18 mouse cellular contexts compared by ENCODE assay signal in genomic region chr17:87288131-87288530, GRCm38 (mm10). TPM values are rescaled to one million over a fixed set of nuclear protein-coding genes. Genes with fewer than 3 reads are reported as not detected.
DNase-seq lines count a peak whose midpoint lies in the region; ATAC-seq and TF ChIP-seq lines count a peak whose summit lies in the region.
"Had no signal": no experiment of that assay in that cellular context is flagged by ENCODE, and none has a peak within 500 bp of the region (broad histone marks: within the 10 kb centered on the region; RNA-seq: fewer than 3 reads in every experiment).

No protein-coding gene starts in this region.

- peaks cover 14% of the 10 kb centered on the region; the same call in 1 of the 2 replicates for H3K4me1 ChIP-seq in intestine, embryonic 16.5 days (ENCODE audit: control insufficient read depth, insufficient read depth, low read length)
- H3K4me1 ChIP-seq in intestine, embryonic 15.5 days (replicated peaks) = peaks cover 16% of the 10 kb centered on the region; the same call in 1 of the 2 replicates
- no peaks in the 10 kb centered on the region for H3K4me1 ChIP-seq in lung, postnatal 0 days (ENCODE audit: insufficient read depth, low read depth, low read length)
- 0 out of 2 replicates have a peak, but pooled peaks cover 6% of the 10 kb centered on the region for H3K4me1 ChIP-seq in embryonic facial prominence, embryonic 14.5 days (ENCODE audit: control insufficient read depth, insufficient read depth, low read length)
- H3K4me1 ChIP-seq in small intestine, adult 2 months (ENCODE audit: control insufficient read depth, insufficient read depth, insufficient read length, low read length) = peaks cover 36% of the 10 kb centered on the region
- H3K4me1 ChIP-seq in forebrain, embryonic 12.5 days = peaks cover 14% of the 10 kb centered on the region

- 53% methylated on average over 12 of the region's 12 CpGs for WGBS in intestine, embryonic 16.5 days
- WGBS in intestine, embryonic 15.5 days = 47% methylated on average over 12 of the region's 12 CpGs
- WGBS in lung, postnatal 0 days = 57% methylated on average over 12 of the region's 12 CpGs
- WGBS in embryonic facial prominence, embryonic 14.5 days = 32% methylated on average over 12 of the region's 12 CpGs
- 87% methylated on average over 12 of the region's 12 CpGs for WGBS in small intestine, adult 2 months
- 17% methylated on average over 12 of the region's 12 CpGs for WGBS in forebrain, embryonic 12.5 days

- H3K27ac ChIP-seq in intestine, embryonic 16.5 days (ENCODE audit: low read length) = no peak overlapping the region
- no peak overlapping the region for H3K27ac ChIP-seq in intestine, embryonic 15.5 days
- H3K27ac ChIP-seq in lung, postnatal 0 days (ENCODE audit: low read length) = no peak overlapping the region
- H3K27ac ChIP-seq in embryonic facial prominence, embryonic 14.5 days (replicated peaks; ENCODE audit: low read depth, low read length) = no peak overlapping the region
- 0 out of 2 replicates have a peak overlapping the region, but pooled peaks have one; percentile 10 for H3K27ac ChIP-seq in small intestine, adult 2 months (ENCODE audit: insufficient read depth, low read depth, low read length)
- no peak overlapping the region for H3K27ac ChIP-seq in forebrain, embryonic 12.5 days
- H3K27ac ChIP-seq: embryonic facial prominence, embryonic 12.5 days; heart, embryonic 10.5 days; hindbrain, postnatal 0 days; layer of hippocampus, adult 2 months; limb, embryonic 15.5 days had no signal

- TF ChIP-seq EP300 in lung, postnatal 0 days (IDR thresholded peaks at IDR 0.05) = no peak

- 0 out of 2 replicates have a peak overlapping the region, but pooled peaks have one; percentile 20 for H3K9ac ChIP-seq in intestine, embryonic 16.5 days (ENCODE audit: low read depth, low read length)
- no peak overlapping the region for H3K9ac ChIP-seq in intestine, embryonic 15.5 days
- no peak overlapping the region for H3K9ac ChIP-seq in lung, postnatal 0 days (replicated peaks; ENCODE audit: low read depth)
- peak overlapping the region; percentile 28; the same call in 1 of the 2 replicates for H3K9ac ChIP-seq in embryonic facial prominence, embryonic 14.5 days (ENCODE audit: low read depth, low read length)
- H3K9ac ChIP-seq in forebrain, embryonic 12.5 days = no peak overlapping the region
- H3K9ac ChIP-seq: embryonic facial prominence, embryonic 12.5 days; limb, embryonic 15.5 days had no signal

- no peak overlapping the region for H3K4me2 ChIP-seq in intestine, embryonic 16.5 days (ENCODE audit: low read depth, low read length)
- no peak overlapping the region for H3K4me2 ChIP-seq in intestine, embryonic 15.5 days (replicated peaks)
- H3K4me2 ChIP-seq in lung, postnatal 0 days (replicated peaks; ENCODE audit: low read depth, low read length) = no peak overlapping the region
- H3K4me2 ChIP-seq in embryonic facial prominence, embryonic 14.5 days (ENCODE audit: low read depth, low read length) = no peak overlapping the region
- H3K4me2 ChIP-seq in forebrain, embryonic 12.5 days = no peak overlapping the region
- H3K4me2 ChIP-seq: embryonic facial prominence, embryonic 12.5 days; limb, embryonic 15.5 days had no signal

- H3K27me3 ChIP-seq in intestine, embryonic 16.5 days (replicated peaks; ENCODE audit: control insufficient read depth, insufficient read depth, low read length) = no peaks in the 10 kb centered on the region
- no peaks in the 10 kb centered on the region for H3K27me3 ChIP-seq in intestine, embryonic 15.5 days (replicated peaks)
- no peaks in the 10 kb centered on the region for H3K27me3 ChIP-seq in lung, postnatal 0 days (replicated peaks; ENCODE audit: insufficient read depth, low read length)
- peaks cover 12% of the 10 kb centered on the region for H3K27me3 ChIP-seq in embryonic facial prominence, embryonic 14.5 days (replicated peaks; ENCODE audit: control insufficient read depth, insufficient read depth, low read length)
- no peaks in the 10 kb centered on the region for H3K27me3 ChIP-seq in small intestine, adult 2 months (ENCODE audit: control insufficient read depth, insufficient read depth, low read length)
- H3K27me3 ChIP-seq in forebrain, embryonic 12.5 days = peaks cover 42% of the 10 kb centered on the region

- H3K36me3 ChIP-seq in intestine, embryonic 16.5 days (ENCODE audit: control insufficient read depth, insufficient read depth, low read length) = peaks cover 6% of the 10 kb centered on the region; the same call in 1 of the 2 replicates
- no peaks in the 10 kb centered on the region for H3K36me3 ChIP-seq in intestine, embryonic 15.5 days
- no peaks in the 10 kb centered on the region for H3K36me3 ChIP-seq in lung, postnatal 0 days (ENCODE audit: insufficient read depth, low read length)
- no peaks in the 10 kb centered on the region for H3K36me3 ChIP-seq in embryonic facial prominence, embryonic 14.5 days (ENCODE audit: control insufficient read depth, insufficient read depth, low read length)
- peaks cover 23% of the 10 kb centered on the region for H3K36me3 ChIP-seq in small intestine, adult 2 months (ENCODE audit: control insufficient read depth, insufficient read depth, low read length)
- H3K36me3 ChIP-seq in forebrain, embryonic 12.5 days (replicated peaks) = no peaks in the 10 kb centered on the region
- H3K36me3 ChIP-seq: embryonic facial prominence, embryonic 12.5 days; heart, embryonic 10.5 days; limb, embryonic 15.5 days had no signal

- no peak overlapping the region for H3K4me3 ChIP-seq in intestine, embryonic 16.5 days (ENCODE audit: low read length)
- no peak overlapping the region for H3K4me3 ChIP-seq in intestine, embryonic 15.5 days (replicated peaks)
- no peak overlapping the region for H3K4me3 ChIP-seq in lung, postnatal 0 days (ENCODE audit: low read depth, low read length)
- no peak overlapping the region for H3K4me3 ChIP-seq in embryonic facial prominence, embryonic 14.5 days (ENCODE audit: low read depth, low read length)
- H3K4me3 ChIP-seq in small intestine, adult 2 months (ENCODE audit: low read depth, low read length) = no peak overlapping the region
- no peak overlapping the region for H3K4me3 ChIP-seq in forebrain, embryonic 12.5 days (replicated peaks)
- H3K4me3 ChIP-seq: embryonic facial prominence, embryonic 12.5 days; heart, embryonic 10.5 days; layer of hippocampus, adult 2 months; limb, embryonic 15.5 days had no signal

- H3K9me3 ChIP-seq in intestine, embryonic 16.5 days (ENCODE audit: control insufficient read depth, low read length) = no peaks in the 10 kb centered on the region
- no peaks in the 10 kb centered on the region for H3K9me3 ChIP-seq in intestine, embryonic 15.5 days
- no peaks in the 10 kb centered on the region for H3K9me3 ChIP-seq in lung, postnatal 0 days (ENCODE audit: low read length)
- H3K9me3 ChIP-seq in embryonic facial prominence, embryonic 14.5 days (ENCODE audit: control insufficient read depth, low read length) = no peaks in the 10 kb centered on the region
- no peaks in the 10 kb centered on the region for H3K9me3 ChIP-seq in forebrain, embryonic 12.5 days
- H3K9me3 ChIP-seq: embryonic facial prominence, embryonic 12.5 days; heart, embryonic 10.5 days; limb, embryonic 15.5 days had no signal

- TF ChIP-seq POLR2A in small intestine, adult 2 months (IDR thresholded peaks at IDR 0.05; ENCODE audit: low read depth, low read length) = no peak

- no peak for TF ChIP-seq CTCF in lung, postnatal 0 days (IDR thresholded peaks at IDR 0.05)
- no peak for TF ChIP-seq CTCF in small intestine, adult 2 months (IDR thresholded peaks at IDR 0.05; ENCODE audit: extremely low read depth, insufficient read length, insufficient replicate concordance, low read depth, low read length)

- no peak for ATAC-seq in intestine, embryonic 16.5 days
- no peak for ATAC-seq in intestine, embryonic 15.5 days
- ATAC-seq in lung, postnatal 0 days = no peak
- no peak for ATAC-seq in embryonic facial prominence, embryonic 14.5 days (ENCODE audit: low read depth)
- ATAC-seq in forebrain, embryonic 12.5 days (ENCODE audit: low FRiP score) = no peak
- ATAC-seq: hindbrain, postnatal 0 days had no signal

- DNase-seq in lung, postnatal 36 days = peak; percentile 29
- DNase-seq in lung, postnatal 0 days (ENCODE audit: low spot score) = no peak
- DNase-seq in embryonic facial prominence, embryonic 14.5 days (ENCODE audit: low spot score) = no peak
- DNase-seq: cerebellum, adult 11 months; cerebellum, postnatal 36 days; gastrocnemius, postnatal 25 days; lung, postnatal 14 days; right cerebral cortex, postnatal 4 days; thymus, postnatal 36 days had no signal

RNA-seq across cellular contexts. Expression of gene Ttc7, which starts 5.4 kb away (rescaled TPM):
- 21.7 and 27.1 TPM in 2 replicates for polyA plus RNA-seq in intestine, embryonic 16.5 days (2015; fragmentation: Nextera tagmentation; extraction: Ambion mirVana)
- polyA plus RNA-seq in intestine, embryonic 15.5 days (2015; fragmentation: Nextera tagmentation; extraction: Ambion mirVana) = 22.0 and 24.7 TPM in 2 replicates
- polyA plus RNA-seq in lung, postnatal 0 days (2015; fragmentation: Nextera tagmentation; extraction: Ambion mirVana) = 14.2 and 16.4 TPM in 2 replicates
- 9.6 and 10.2 TPM in 2 replicates for polyA plus RNA-seq in embryonic facial prominence, embryonic 14.5 days (2014; fragmentation: Nextera tagmentation; extraction: Ambion mirVana)
- 195 and 289 TPM in 2 replicates for polyA plus RNA-seq in small intestine, adult 2 months (2012; rRNA removed)
- polyA plus RNA-seq in forebrain, embryonic 12.5 days (2016; fragmentation: Nextera tagmentation; extraction: Ambion mirVana) = 3.5 and 3.8 TPM in 2 replicates

RNA-seq across cellular contexts. Expression of gene Mcfd2, which starts 22.4 kb away (rescaled TPM):
- polyA plus RNA-seq in intestine, embryonic 16.5 days (2015; fragmentation: Nextera tagmentation; extraction: Ambion mirVana) = 150 and 184 TPM in 2 replicates
- 117 and 139 TPM in 2 replicates for polyA plus RNA-seq in intestine, embryonic 15.5 days (2015; fragmentation: Nextera tagmentation; extraction: Ambion mirVana)
- 132 and 145 TPM in 2 replicates for polyA plus RNA-seq in lung, postnatal 0 days (2015; fragmentation: Nextera tagmentation; extraction: Ambion mirVana)
- polyA plus RNA-seq in embryonic facial prominence, embryonic 14.5 days (2014; fragmentation: Nextera tagmentation; extraction: Ambion mirVana) = 113 TPM in 2 replicates
- 139 and 169 TPM in 2 replicates for polyA plus RNA-seq in small intestine, adult 2 months (2012; rRNA removed)
- polyA plus RNA-seq in forebrain, embryonic 12.5 days (2016; fragmentation: Nextera tagmentation; extraction: Ambion mirVana) = 50.9 and 53.3 TPM in 2 replicates

Comparison
In these comparisons a context has a peak if more than half of its experiments do, and no peak if none do; other contexts are left out.
1. H3K9ac ChIP-seq: peak in intestine, embryonic 16.5 days (single experiment) and embryonic facial prominence, embryonic 14.5 days (single experiment); none in intestine, embryonic 15.5 days (single experiment), lung, postnatal 0 days (single experiment) and forebrain, embryonic 12.5 days (single experiment).